Mouse (Mus musculus): Measurements from ENCODE around the gene 4833427G06Rik.

DNA sequence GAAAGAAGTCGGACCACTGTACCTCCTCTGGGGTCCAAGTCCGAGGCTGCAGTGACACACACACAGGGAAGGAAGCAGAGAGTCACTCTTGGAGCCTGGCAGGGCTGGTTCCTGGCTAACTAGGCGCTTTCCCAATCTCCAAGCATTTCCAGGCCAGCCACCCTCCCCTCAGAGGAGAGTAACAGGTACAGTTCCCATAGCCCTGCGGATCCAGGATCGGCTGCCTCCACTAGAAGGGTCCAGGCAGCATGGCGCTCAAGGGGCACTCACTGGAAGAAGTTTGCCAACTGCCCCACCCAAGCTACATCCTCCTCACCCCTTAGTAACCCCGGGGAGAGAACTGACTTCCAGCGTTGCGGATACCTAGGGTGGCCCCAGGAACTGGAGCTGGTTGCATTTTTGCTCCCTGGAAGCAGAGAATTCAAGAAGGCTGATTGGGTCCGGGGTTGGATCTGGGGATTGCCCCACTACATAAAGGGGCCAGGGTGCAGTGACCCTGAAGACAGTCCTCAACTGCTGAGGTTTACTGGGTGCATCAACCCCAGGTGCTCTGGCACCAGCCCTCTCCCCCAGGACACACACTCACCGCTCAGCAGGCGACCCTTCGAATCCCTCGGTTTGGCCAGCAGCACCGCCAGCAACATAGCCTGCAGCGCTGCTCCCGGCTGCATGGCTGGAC lies 25.4 kb downstream of the 4833427G06Rik start:
- TF ChIP-seq CTCF (IDR thresholded peaks at IDR 0.05; ENCODE audit: control insufficient read depth, insufficient read depth, insufficient read length) (no peak), USF1 (IDR thresholded peaks at IDR 0.05; ENCODE audit: low read depth) (no peak), MYOD1 (IDR thresholded peaks at IDR 0.05; ENCODE audit: control insufficient read depth, insufficient read length, low read depth) (no peak), MYOG (IDR thresholded peaks at IDR 0.05; ENCODE audit: control insufficient read depth, extremely low read depth, insufficient read length) (no peak)

Data from C2C12 (cell line).